14 mouse cellular contexts compared by ENCODE assay signal in the genomic region with DNA sequence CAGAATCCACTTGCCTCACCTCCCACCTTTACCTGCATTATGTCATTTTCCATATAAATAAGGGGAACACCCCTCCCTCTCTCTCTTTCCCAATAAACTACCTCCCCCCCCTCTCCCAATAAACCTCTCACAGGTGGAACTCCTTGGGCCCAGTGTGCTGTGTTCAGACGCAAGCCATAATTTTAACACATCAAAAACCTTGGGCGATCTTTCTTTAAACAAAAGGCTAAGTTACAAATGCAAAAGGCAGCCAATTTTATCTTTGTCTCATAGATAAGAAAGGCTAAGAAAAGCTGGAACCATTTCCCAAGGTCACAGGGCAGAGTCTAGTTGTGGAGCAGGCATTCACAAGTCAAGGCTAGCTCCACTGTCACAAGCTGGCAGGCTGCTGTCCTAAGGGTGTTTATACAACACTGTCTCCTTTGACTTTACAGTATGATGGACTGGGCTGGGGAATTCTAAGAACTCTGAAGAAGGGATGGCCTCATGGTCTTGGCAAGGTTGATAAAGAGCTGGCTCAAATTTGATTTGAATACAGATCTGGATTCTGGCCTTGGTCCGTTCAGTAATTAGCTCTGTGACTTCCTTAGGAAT.
DNase-seq lines count a peak whose midpoint lies in the region; ATAC-seq and TF ChIP-seq lines count a peak whose summit lies in the region.
"Had no signal": no experiment of that assay in that cellular context is flagged by ENCODE, and none has a peak within 500 bp of the region (broad histone marks: within the 10 kb centered on the region; RNA-seq: fewer than 3 reads in every experiment).

No protein-coding gene starts in this region.

- H3K9me3 ChIP-seq in ES-Bruce4 (replicated peaks; ENCODE audit: control insufficient read depth, insufficient read depth, low read length, poor library complexity, severe bottlenecking), result no peaks in the 10 kb centered on the region
- H3K9me3 ChIP-seq in liver, embryonic 15.5 days (replicated peaks), result no peaks in the 10 kb centered on the region
- H3K9me3 ChIP-seq: forebrain, embryonic 10.5 days; lung, embryonic 15.5 days; neural tube, embryonic 12.5 days had no signal

- H3K4me3 ChIP-seq in kidney, adult 2 months (ENCODE audit: insufficient read depth, low read depth, low read length), result no peak overlapping the region
- H3K4me3 ChIP-seq in ES-Bruce4 (ENCODE audit: low read depth, low read length), result no peak overlapping the region
- no peak overlapping the region for H3K4me3 ChIP-seq in liver, embryonic 15.5 days (replicated peaks)
- H3K4me3 ChIP-seq: forebrain, embryonic 10.5 days; lung, embryonic 15.5 days; neural tube, embryonic 12.5 days had no signal

- ATAC-seq in liver, embryonic 15.5 days (ENCODE audit: insufficient read depth), result no peak
- ATAC-seq: Patski had no signal

- DNase-seq in kidney, adult 2 months, result peak; percentile 54
- no peak for DNase-seq in kidney, postnatal 4 days
- peak; percentile 82 for DNase-seq in adrenal gland, adult 2 months
- DNase-seq in c-Kit-positive CD71-positive TER-119-positive erythroid progenitor cells, embryonic 14.5 days (ENCODE audit: low spot score), result no peak
- DNase-seq in layer of hippocampus, adult 9-10 months (ENCODE audit: low spot score), result no peak
- DNase-seq in thymus, postnatal 25 days, result no peak
- DNase-seq: midbrain, embryonic 14.5 days; right cerebral cortex, adult 18-20 months had no signal

- no peak overlapping the region for H3K4me2 ChIP-seq in liver, embryonic 15.5 days
- H3K4me2 ChIP-seq: lung, embryonic 15.5 days; neural tube, embryonic 12.5 days had no signal

- H3K36me3 ChIP-seq in kidney, adult 2 months (ENCODE audit: control insufficient read depth, insufficient read depth, low read length), result no peaks in the 10 kb centered on the region
- H3K36me3 ChIP-seq in ES-Bruce4 (ENCODE audit: control insufficient read depth, insufficient read depth, low read length, poor library complexity, severe bottlenecking), result no peaks in the 10 kb centered on the region
- no peaks in the 10 kb centered on the region for H3K36me3 ChIP-seq in liver, embryonic 15.5 days (replicated peaks)
- H3K36me3 ChIP-seq: forebrain, embryonic 10.5 days; lung, embryonic 15.5 days; neural tube, embryonic 12.5 days had no signal

- TF ChIP-seq CTCF in kidney, adult 2 months (conservative IDR thresholded peaks at IDR 0.05; ENCODE audit: insufficient read depth, insufficient read length, low read depth, low read length), result no peak
- TF ChIP-seq CTCF in ES-Bruce4 (IDR thresholded peaks at IDR 0.05; ENCODE audit: low read depth, low read length), result no peak

- no peak overlapping the region for H3K27ac ChIP-seq in kidney, adult 2 months (ENCODE audit: insufficient read depth, low read depth, low read length)
- H3K27ac ChIP-seq in ES-Bruce4 (ENCODE audit: insufficient read depth, low read length), result peak overlapping the region; percentile 99
- peak overlapping the region; percentile 53; the same call in 1 of the 2 replicates for H3K27ac ChIP-seq in liver, embryonic 15.5 days (replicated peaks)
- H3K27ac ChIP-seq: forebrain, embryonic 10.5 days; lung, embryonic 15.5 days; neural tube, embryonic 12.5 days had no signal

- no peak for TF ChIP-seq POLR2A in kidney, adult 2 months (IDR thresholded peaks at IDR 0.05; ENCODE audit: low read depth, low read length)
- TF ChIP-seq POLR2A in ES-Bruce4 (IDR thresholded peaks at IDR 0.05; ENCODE audit: insufficient read depth, low read length), result no peak

- 61% methylated on average over 3 of the region's 3 CpGs for WGBS in kidney, adult 2 months
- 83% methylated on average over 3 of the region's 3 CpGs for WGBS in liver, embryonic 15.5 days (ENCODE audit: insufficient replicate concordance)

- no peak overlapping the region for H3K9ac ChIP-seq in ES-Bruce4 (ENCODE audit: low read depth, poor library complexity, severe bottlenecking)
- no peak overlapping the region for H3K9ac ChIP-seq in liver, embryonic 15.5 days
- H3K9ac ChIP-seq: lung, embryonic 15.5 days; neural tube, embryonic 12.5 days had no signal

- no peaks in the 10 kb centered on the region for H3K27me3 ChIP-seq in kidney, adult 2 months (replicated peaks; ENCODE audit: control insufficient read depth, insufficient read depth, low read length)
- H3K27me3 ChIP-seq in ES-Bruce4 (ENCODE audit: control insufficient read depth, insufficient read depth, low read length, poor library complexity, severe bottlenecking), result no peaks in the 10 kb centered on the region
- no peaks in the 10 kb centered on the region for H3K27me3 ChIP-seq in liver, embryonic 15.5 days
- H3K27me3 ChIP-seq: lung, embryonic 15.5 days; neural tube, embryonic 12.5 days; Patski had no signal

- H3K4me1 ChIP-seq in kidney, adult 2 months (ENCODE audit: control insufficient read depth, insufficient read depth, low read length), result peaks cover 17% of the 10 kb centered on the region; the same call in 1 of the 2 replicates
- H3K4me1 ChIP-seq in ES-Bruce4 (ENCODE audit: control insufficient read depth, insufficient read depth, low read length), result peaks cover 10% of the 10 kb centered on the region
- H3K4me1 ChIP-seq in liver, embryonic 15.5 days (replicated peaks), result peaks cover 38% of the 10 kb centered on the region
- H3K4me1 ChIP-seq: lung, embryonic 15.5 days; neural tube, embryonic 12.5 days had no signal

- peak; percentile 79 for TF ChIP-seq EP300 in ES-Bruce4 (IDR thresholded peaks at IDR 0.05; ENCODE audit: insufficient read depth, low read depth, low read length)

Comparison
In these comparisons a context has a peak if more than half of its experiments do, and no peak if none do; other contexts are left out.
1. DNase-seq: peak in kidney, adult 2 months (single experiment) and adrenal gland, adult 2 months (single experiment); none in kidney, postnatal 4 days (0 of 2), c-Kit-positive CD71-positive TER-119-positive erythroid progenitor cells, embryonic 14.5 days (single experiment), layer of hippocampus, adult 9-10 months (single experiment) and thymus, postnatal 25 days (single experiment).